Mouse (Mus musculus) v-Abl transformed pro-B cells (cell line): Measurements from ENCODE around the gene Cyp3a44.
"Not testable (repeated sequence)": the region's sequence is repeated elsewhere in the genome, so short reads cannot be mapped to it uniquely, and the experiment has no call there.

Source experiments
- in situ Hi-C, 2 experiments: fragments of 400-800 bp; cut with MboI; formaldehyde crosslinking; loops; one replicate each; pipeline ENCODE4 v1.15.1; 2025; ENCODE audit not compliant: unreplicated experiment in 2 of 2

The Cyp3a44 gene

DNA sequence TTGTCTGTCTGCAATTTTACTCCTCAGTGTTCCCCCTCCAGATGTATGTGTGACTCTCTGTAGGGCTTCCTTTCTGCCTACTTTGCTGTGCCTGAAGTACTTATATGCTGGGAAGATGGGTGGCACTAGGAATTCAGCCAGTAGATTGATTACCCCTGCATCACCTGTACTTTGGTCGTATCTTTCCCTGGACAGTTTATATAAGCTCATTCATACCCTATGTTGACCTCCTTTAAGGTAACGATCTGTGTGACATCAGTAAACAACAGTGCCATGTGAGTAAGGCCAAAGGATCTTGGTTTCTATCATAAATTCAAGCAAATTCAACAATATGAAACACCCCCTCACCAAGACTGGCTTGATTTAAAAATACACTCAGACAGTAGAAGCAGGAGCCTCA is at the start of gene Cyp3a44:
Cyp3a44 (minus strand) TSS at position 79 of the 400 bp plus-strand sequence.
- in situ Hi-C loops = not testable (repeated sequence)

DNA sequence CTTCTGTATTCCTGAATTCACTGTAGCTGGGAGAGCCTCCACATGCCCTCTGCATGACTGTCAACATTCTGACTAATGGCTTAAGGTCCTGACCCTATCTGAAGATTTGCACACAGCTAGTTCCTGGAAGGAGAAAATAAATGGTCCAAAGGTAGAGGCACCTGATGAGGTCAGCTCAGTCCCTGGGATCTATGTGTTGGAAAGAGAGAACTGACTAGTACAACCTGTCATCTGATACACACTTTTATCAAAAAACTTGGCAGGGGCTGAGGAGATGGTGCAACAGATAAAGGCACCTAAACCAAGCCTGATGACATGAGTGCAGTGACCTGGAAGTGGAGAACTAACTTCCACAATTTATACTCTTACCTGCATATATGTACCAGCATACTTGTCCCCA is 5.4 kb downstream of the Cyp3a44 start:
- in situ Hi-C loops = not testable (repeated sequence)

DNA sequence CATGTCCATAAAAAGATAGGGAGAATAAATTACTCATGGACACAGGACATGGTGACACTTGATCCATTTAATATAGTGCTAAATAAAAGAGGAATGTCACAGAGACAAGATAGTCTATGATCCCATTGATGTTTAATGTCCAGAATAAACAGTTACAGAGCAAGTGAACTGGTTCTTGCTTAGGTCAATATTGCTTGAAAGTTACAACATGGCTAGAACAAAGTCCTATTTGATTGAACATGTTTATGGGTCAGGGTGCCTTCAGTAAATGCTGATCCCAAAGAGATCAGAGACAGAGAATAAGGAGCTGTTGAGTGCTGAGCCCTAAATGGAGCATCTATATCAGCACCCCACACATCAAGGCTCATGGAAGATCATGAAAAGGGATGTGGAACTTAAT is 12.4 kb downstream of the Cyp3a44 start:
- in situ Hi-C loops = not testable (repeated sequence)

DNA sequence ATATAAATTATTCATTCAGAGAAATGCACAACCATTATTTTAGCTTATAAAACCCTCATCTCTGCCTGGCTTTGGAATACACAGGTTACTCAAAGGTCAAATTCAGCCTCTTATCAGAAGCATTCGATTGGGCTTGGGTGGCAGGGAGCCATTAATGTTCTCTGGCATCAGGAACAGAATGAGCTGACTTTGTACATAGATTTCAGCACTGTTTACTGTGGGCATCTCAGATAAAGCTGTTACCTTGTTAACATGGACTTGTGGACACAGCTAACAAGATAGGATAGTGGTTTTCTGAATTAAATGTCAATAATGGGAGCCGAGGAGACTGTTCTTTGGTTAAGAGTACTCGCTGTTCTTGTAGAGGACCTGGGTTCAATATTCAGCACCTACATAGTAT is 68.2 kb downstream of the Cyp3a44 start:
- in situ Hi-C loops = not testable (repeated sequence)
